Mouse (Mus musculus): Measurements from ENCODE around the gene Taf8. TPM values are rescaled to one million over a fixed set of nuclear protein-coding genes. Genes with fewer than 3 reads are reported as not detected.
A peak's percentile ranks its signal among the peaks of the same experiment; 100 is the strongest.

Taf8 gene
- polyA plus RNA-seq, 1 experiment: 32.2 TPM

DNA sequence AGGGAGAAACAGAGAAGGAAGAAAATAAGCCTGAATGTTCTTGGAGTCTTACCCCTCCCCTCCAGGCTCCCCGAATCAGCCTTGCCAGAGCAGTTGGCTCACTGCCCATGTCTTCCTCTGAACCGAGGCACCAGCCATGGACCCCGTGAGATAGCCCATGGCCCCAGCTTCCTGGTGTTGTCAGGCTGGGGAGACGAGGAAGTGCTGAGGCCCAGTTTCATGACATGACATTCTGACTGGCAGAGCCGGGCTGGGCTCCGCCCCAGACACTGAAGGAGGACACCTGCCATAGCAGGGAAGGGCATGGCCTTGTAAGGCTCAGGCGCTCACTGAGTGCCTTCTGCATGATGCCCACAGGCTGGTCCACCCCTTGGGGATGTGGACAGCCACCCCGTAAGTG, 47.4 kb downstream of the Taf8 start:
- 28% methylated on average over 8 of the region's 8 CpGs for WGBS
- DNase-seq: no peak
- TF ChIP-seq CTCF (IDR thresholded peaks at IDR 0.05; ENCODE audit: insufficient read depth, low read length) (no peak), POLR2A (IDR thresholded peaks at IDR 0.05; ENCODE audit: borderline replicate concordance, extremely low read depth, low read depth, low read length) (no peak)

GRCm38 (mm10) chr17:47452886-47453285, 49.2 kb downstream of the Taf8 start:
- DNase-seq: no peak
- 57% methylated on average over 7 of the region's 7 CpGs for WGBS
- no peak overlapping the region for H3K4me3 ChIP-seq (replicated peaks; ENCODE audit: extremely low read depth, low read depth, low read length)

More for the DNA sequence above, 47.4 kb downstream of the Taf8 start:
- H3K4me1 ChIP-seq (ENCODE audit: control insufficient read depth, insufficient read depth, low read length): peaks cover 3% of the 10 kb centered on the region; the same call in 1 of the 2 replicates
- no peak overlapping the region for H3K4me3 ChIP-seq (replicated peaks; ENCODE audit: extremely low read depth, low read depth, low read length)

GRCm38 (mm10) chr17:47450880-47451565, 51.1 kb downstream of the Taf8 start:
- Histone ChIP-seq H3K4me1 (ENCODE audit: control insufficient read depth, insufficient read depth, low read length) (peaks cover under 1% of the 10 kb centered on the region; the same call in 1 of the 2 replicates), H3K4me3 (replicated peaks; ENCODE audit: extremely low read depth, low read depth, low read length) (no peak overlapping the region)
- WGBS: 55% methylated on average over 12 of the region's 12 CpGs
- DNase-seq: peak; percentile 66
- TF ChIP-seq POLR2A (IDR thresholded peaks at IDR 0.05; ENCODE audit: borderline replicate concordance, extremely low read depth, low read depth, low read length) (no peak), CTCF (IDR thresholded peaks at IDR 0.05; ENCODE audit: insufficient read depth, low read length) (no peak)

More at GRCm38 (mm10) chr17:47452886-47453285, 49.2 kb downstream of the Taf8 start:
- no peak for TF ChIP-seq CTCF (IDR thresholded peaks at IDR 0.05; ENCODE audit: insufficient read depth, low read length)
- TF ChIP-seq POLR2A (IDR thresholded peaks at IDR 0.05; ENCODE audit: borderline replicate concordance, extremely low read depth, low read depth, low read length): no peak
- H3K4me1 ChIP-seq (ENCODE audit: control insufficient read depth, insufficient read depth, low read length): no peaks in the 10 kb centered on the region

GRCm38 (mm10) chr17:47450239-47450638, 51.9 kb downstream of the Taf8 start:
- peaks cover 2% of the 10 kb centered on the region; the same call in 1 of the 2 replicates for H3K4me1 ChIP-seq (ENCODE audit: control insufficient read depth, insufficient read depth, low read length)
- no peak overlapping the region for H3K4me3 ChIP-seq (replicated peaks; ENCODE audit: extremely low read depth, low read depth, low read length)
- WGBS: 60% methylated on average over 7 of the region's 7 CpGs
- no peak for TF ChIP-seq POLR2A (IDR thresholded peaks at IDR 0.05; ENCODE audit: borderline replicate concordance, extremely low read depth, low read depth, low read length)
- no peak for TF ChIP-seq CTCF (IDR thresholded peaks at IDR 0.05; ENCODE audit: insufficient read depth, low read length)
- DNase-seq: no peak

DNA sequence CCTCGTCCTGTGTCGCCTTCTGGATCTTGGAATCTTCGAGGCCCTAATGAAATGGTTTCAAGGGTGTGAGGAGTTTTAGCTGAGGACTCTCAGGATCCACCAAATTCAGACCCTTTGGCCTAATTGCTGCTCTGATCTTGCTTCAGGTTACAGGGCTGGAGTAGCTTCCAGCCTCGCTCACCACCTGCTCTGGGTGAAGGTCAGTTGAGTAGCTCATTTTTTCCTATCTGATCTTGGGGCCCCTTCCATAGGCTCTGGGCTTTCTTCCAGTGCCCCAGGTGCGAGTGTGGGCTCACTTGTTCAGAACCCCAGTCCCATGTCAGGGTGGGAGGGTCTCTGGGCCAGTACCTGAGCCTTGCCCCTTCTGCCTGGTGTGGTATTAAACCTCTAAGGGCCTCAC, 52.7 kb downstream of the Taf8 start:
- WGBS: 68% methylated on average over 5 of the region's 5 CpGs
- TF ChIP-seq POLR2A (IDR thresholded peaks at IDR 0.05; ENCODE audit: borderline replicate concordance, extremely low read depth, low read depth, low read length) (no peak), CTCF (IDR thresholded peaks at IDR 0.05; ENCODE audit: insufficient read depth, low read length) (no peak)
- peaks cover 2% of the 10 kb centered on the region; the same call in 1 of the 2 replicates for H3K4me1 ChIP-seq (ENCODE audit: control insufficient read depth, insufficient read depth, low read length)
- H3K4me3 ChIP-seq (replicated peaks; ENCODE audit: extremely low read depth, low read depth, low read length): no peak overlapping the region
- no peak for DNase-seq

DNA sequence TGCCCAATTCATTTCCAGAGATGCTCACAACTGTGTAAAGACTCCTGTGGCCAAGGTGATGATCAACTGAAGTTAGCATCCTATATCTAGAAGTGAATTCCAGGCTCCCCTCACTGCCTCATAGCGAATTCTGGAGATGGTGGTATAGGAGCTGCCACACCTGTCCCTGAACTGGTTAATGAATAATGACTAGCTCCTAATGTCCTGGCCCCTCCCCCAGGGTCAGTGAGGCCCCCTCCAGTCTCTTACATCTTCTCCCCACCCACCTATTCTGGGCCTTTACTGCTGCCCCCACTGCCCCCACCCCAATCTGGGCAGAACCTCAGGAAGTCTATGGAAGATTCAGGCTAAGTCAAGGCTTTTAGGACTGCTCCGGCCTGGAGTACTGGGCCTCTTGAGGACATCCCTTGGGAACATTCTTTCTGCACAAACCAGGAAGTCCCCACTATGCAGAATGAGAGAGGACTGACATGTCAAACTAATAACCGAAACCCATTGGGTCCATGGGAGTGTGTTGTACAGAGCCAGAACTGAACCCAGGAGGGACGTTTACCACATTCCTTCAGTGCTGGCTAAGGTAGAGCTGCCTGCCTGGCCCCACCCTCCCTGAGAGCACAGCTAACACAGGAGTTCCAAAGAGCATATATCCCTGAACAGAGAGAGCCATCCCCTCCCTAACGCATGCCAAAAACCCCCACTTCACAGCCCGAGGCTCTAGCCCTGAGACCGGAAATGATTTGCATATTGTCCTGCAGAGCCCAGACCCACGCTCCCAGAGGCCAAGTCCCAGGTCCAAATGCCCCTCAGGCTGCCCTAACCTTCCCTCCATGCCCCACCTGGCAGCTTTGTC, 53.3 kb downstream of the Taf8 start:
- peaks cover 2% of the 10 kb centered on the region; the same call in 1 of the 2 replicates for H3K4me1 ChIP-seq (ENCODE audit: control insufficient read depth, insufficient read depth, low read length)
- TF ChIP-seq CTCF (IDR thresholded peaks at IDR 0.05; ENCODE audit: insufficient read depth, low read length): no peak
- no peak for TF ChIP-seq POLR2A (IDR thresholded peaks at IDR 0.05; ENCODE audit: borderline replicate concordance, extremely low read depth, low read depth, low read length)
- 38% methylated on average over 8 of the region's 8 CpGs for WGBS
- H3K4me3 ChIP-seq (replicated peaks; ENCODE audit: extremely low read depth, low read depth, low read length): no peak overlapping the region
- DNase-seq: no peak

DNA sequence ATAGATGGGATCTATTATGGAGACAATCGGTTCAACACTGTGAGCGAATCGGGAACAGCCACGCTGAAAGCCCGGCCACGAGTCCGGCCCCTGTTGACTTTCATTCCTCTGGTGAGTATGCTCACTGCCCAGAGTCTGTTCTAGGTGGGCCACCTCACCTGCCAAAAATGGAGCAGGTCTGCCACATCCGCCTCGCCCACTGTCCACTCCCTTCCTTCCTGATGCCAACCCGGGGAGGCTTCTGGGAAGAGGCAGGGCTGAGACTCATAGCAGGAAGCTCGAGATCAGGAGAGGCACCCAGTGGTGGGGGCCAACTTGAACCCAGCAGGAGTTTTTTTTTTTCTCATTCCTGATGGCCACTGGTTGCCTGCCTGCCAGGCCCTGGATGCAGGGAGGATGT, 55.5 kb downstream of the Taf8 start:
- no peak overlapping the region for H3K4me3 ChIP-seq (replicated peaks; ENCODE audit: extremely low read depth, low read depth, low read length)
- 70% methylated on average over 11 of the region's 11 CpGs for WGBS
- TF ChIP-seq CTCF (IDR thresholded peaks at IDR 0.05; ENCODE audit: insufficient read depth, low read length) (no peak), POLR2A (IDR thresholded peaks at IDR 0.05; ENCODE audit: borderline replicate concordance, extremely low read depth, low read depth, low read length) (no peak)
- no peak for DNase-seq
- peaks cover 2% of the 10 kb centered on the region for H3K4me1 ChIP-seq (ENCODE audit: control insufficient read depth, insufficient read depth, low read length)

DNA sequence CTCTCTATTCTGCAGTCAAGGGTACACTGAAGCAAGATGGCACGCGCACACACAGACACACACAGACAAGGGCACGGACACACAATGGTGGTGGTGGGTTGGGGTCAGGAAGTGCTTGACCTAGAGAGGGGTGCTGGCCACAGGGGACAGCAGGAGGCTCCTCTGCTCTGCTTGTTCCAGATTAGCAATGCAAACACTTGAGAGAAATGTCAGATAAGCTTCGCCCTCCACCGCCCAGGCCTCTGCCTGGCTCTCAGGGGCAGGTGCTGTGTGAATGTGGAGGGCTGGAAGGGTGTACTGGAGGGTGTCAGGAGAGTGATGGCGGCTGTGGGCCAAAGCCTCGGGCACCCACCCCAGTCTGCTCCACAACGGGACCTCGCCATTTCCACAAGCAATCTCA, 56.1 kb downstream of the Taf8 start:
- Histone ChIP-seq H3K4me3 (replicated peaks; ENCODE audit: extremely low read depth, low read depth, low read length) (no peak overlapping the region), H3K4me1 (ENCODE audit: control insufficient read depth, insufficient read depth, low read length) (peaks cover 2% of the 10 kb centered on the region)
- TF ChIP-seq POLR2A (IDR thresholded peaks at IDR 0.05; ENCODE audit: borderline replicate concordance, extremely low read depth, low read depth, low read length): no peak
- TF ChIP-seq CTCF (IDR thresholded peaks at IDR 0.05; ENCODE audit: insufficient read depth, low read length): no peak
- DNase-seq: no peak
- 60% methylated on average over 9 of the region's 9 CpGs for WGBS

DNA sequence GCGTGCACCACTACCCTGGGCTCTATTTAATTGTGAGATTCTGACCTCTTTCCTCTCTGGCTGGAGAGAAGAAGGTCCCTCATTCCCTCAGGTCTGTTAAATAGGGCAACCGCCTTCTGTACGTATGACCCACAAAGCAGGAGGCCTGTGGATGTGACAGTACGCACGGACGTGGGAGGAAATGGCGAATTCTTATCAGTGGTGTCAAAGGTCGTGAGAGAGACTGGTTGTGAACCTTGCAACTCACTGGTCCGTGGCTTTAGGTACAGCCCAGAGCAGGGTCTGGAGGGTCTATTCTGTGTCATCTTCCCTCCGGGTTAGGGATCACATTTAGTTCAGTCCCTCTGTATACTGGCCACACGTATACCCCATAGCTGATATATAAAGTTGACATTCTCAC, 56.6 kb downstream of the Taf8 start:
- Histone ChIP-seq H3K4me1 (ENCODE audit: control insufficient read depth, insufficient read depth, low read length) (peaks cover 2% of the 10 kb centered on the region), H3K4me3 (replicated peaks; ENCODE audit: extremely low read depth, low read depth, low read length) (no peak overlapping the region)
- TF ChIP-seq CTCF (IDR thresholded peaks at IDR 0.05; ENCODE audit: insufficient read depth, low read length): no peak
- TF ChIP-seq POLR2A (IDR thresholded peaks at IDR 0.05; ENCODE audit: borderline replicate concordance, extremely low read depth, low read depth, low read length): no peak
- DNase-seq: no peak
- WGBS: 75% methylated on average over 11 of the region's 11 CpGs
